Mouse (Mus musculus): ENCODE measurements around the gene Ank2.

- TF ChIP-seq GATA1 (IDR thresholded peaks at IDR 0.05; ENCODE audit: low read length) (no peak), TAL1 (IDR thresholded peaks at IDR 0.05; ENCODE audit: low read length) (no peak)
Observed at GRCm38 (mm10) chr3:127350602-127351362, 148.4 kb downstream of the Ank2 start.
